Mouse (Mus musculus): ENCODE results near the gene Sat2. TPM values are rescaled to one million over a fixed set of nuclear protein-coding genes. Genes with fewer than 3 reads are reported as not detected.

Sat2 gene
- total RNA-seq, 2 experiments from 2014 or later = 8.7 to 12.4 TPM

- no peak for DNase-seq
- intact Hi-C loops (cut with DNase I) = no loop called here
Measured at GRCm38 (mm10) chr11:69629802-69630201, 8.0 kb downstream of the Sat2 start.

- intact Hi-C loops (cut with DNase I) = no loop called here
- DNase-seq = peak; percentile 100
Measured at GRCm38 (mm10) chr11:69632284-69633089, 10.7 kb downstream of the Sat2 start, which contains the start of gene Fxr2. Gene Fxr2, plus strand, starts transcription at chr11:69632990.

- intact Hi-C loops (cut with DNase I) = no loop called here
- DNase-seq = no peak
Measured at GRCm38 (mm10) chr11:69633128-69633866, 11.5 kb downstream of the Sat2 start.

GRCm38 (mm10) chr11:69635471-69635870 is 13.6 kb downstream of the Sat2 start:
- no peak for DNase-seq
- intact Hi-C loops (cut with DNase I) = no loop called here

- intact Hi-C loops (cut with DNase I) = no loop called here
- no peak for DNase-seq
Measured at GRCm38 (mm10) chr11:69645860-69646259, 24.0 kb downstream of the Sat2 start.

- intact Hi-C loops (cut with DNase I) = no loop called here
- DNase-seq = no peak
Measured at GRCm38 (mm10) chr11:69653399-69653798, 31.6 kb downstream of the Sat2 start.

- intact Hi-C loops (cut with DNase I) = no loop called here
- no peak for DNase-seq
Measured at GRCm38 (mm10) chr11:69654760-69655159, 32.9 kb downstream of the Sat2 start.

GRCm38 (mm10) chr11:69655264-69656064 is 33.6 kb downstream of the Sat2 start, which contains the start of gene Sox15:
Gene Sox15, plus strand, starts transcription at chr11:69655314.
- peak; percentile 78 for DNase-seq
- intact Hi-C loops (cut with DNase I) = no loop called here

- no peak for DNase-seq
- intact Hi-C loops (cut with DNase I) = no loop called here
Measured at GRCm38 (mm10) chr11:69656065-69656455, 34.2 kb downstream of the Sat2 start.

- no peak for DNase-seq
- intact Hi-C loops (cut with DNase I) = no loop called here
Measured at GRCm38 (mm10) chr11:69656617-69657461, 35.0 kb downstream of the Sat2 start.

GRCm38 (mm10) chr11:69657462-69657881 is 35.6 kb downstream of the Sat2 start:
- intact Hi-C loops (cut with DNase I) = no loop called here

GRCm38 (mm10) chr11:69661221-69661881 is 39.5 kb downstream of the Sat2 start:
- intact Hi-C loops (cut with DNase I) = no loop called here
- no peak for DNase-seq

More at GRCm38 (mm10) chr11:69657462-69657881, 35.6 kb downstream of the Sat2 start:
- DNase-seq = no peak

- peak; percentile 97 for DNase-seq
- intact Hi-C loops (cut with DNase I) = no loop called here
Measured at GRCm38 (mm10) chr11:69662213-69662966, 40.6 kb downstream of the Sat2 start, which contains the start of gene Mpdu1. Gene Mpdu1, minus strand, starts transcription at chr11:69662642.

- DNase-seq = no peak
- intact Hi-C loops (cut with DNase I) = no loop called here
Measured at GRCm38 (mm10) chr11:69662967-69663671, 41.3 kb downstream of the Sat2 start.

GRCm38 (mm10) chr11:69663795-69664194 is 42.0 kb downstream of the Sat2 start:
- intact Hi-C loops (cut with DNase I) = no loop called here
- DNase-seq = no peak

- intact Hi-C loops (cut with DNase I) = no loop called here
- DNase-seq = no peak
Measured at GRCm38 (mm10) chr11:69664841-69665240, 43.0 kb downstream of the Sat2 start.

- intact Hi-C loops (cut with DNase I) = no loop called here
- no peak for DNase-seq
Measured at GRCm38 (mm10) chr11:69665457-69665960, 43.7 kb downstream of the Sat2 start.
